Mouse (Mus musculus) midbrain, embryonic 10.5 days (tissue): ENCODE data around the gene Nppa. TPM values are rescaled to one million over a fixed set of nuclear protein-coding genes. Genes with fewer than 3 reads are reported as not detected.
"Not testable (repeated sequence)": the region's sequence is repeated elsewhere in the genome, so short reads cannot be mapped to it uniquely, and the experiment has no call there.

Source experiments
- DNase-seq: peaks from one replicate; pipeline ENCODE4 v3.0.0-alpha.2; 2017; ENCODE audit warnings: low spot score
- H3K27ac ChIP-seq: fragments of 300-500 bp; sonication (generic); replicated peaks from 2 replicates; pipeline ENCODE4 v1.5.1; 2016; ENCODE audit warnings: mild to moderate bottlenecking
- H3K27me3 ChIP-seq: fragments of 300-500 bp; sonication (generic); 2 replicates; pipeline ENCODE4 v1.6.1; 2016; ENCODE audit warnings: low read depth, mild to moderate bottlenecking; ENCODE audit not compliant: poor library complexity, severe bottlenecking
- H3K36me3 ChIP-seq: fragments of 300-500 bp; sonication (generic); 2 replicates; pipeline ENCODE4 v1.6.1; 2016; ENCODE audit warnings: mild to moderate bottlenecking, moderate library complexity
- H3K4me1 ChIP-seq: fragments of 300-500 bp; sonication (generic); 2 replicates; pipeline ENCODE4 v1.6.1; 2016
- H3K4me3 ChIP-seq: fragments of 300-500 bp; sonication (generic); 2 replicates; pipeline ENCODE4 v1.5.1; 2016; ENCODE audit warnings: mild to moderate bottlenecking, moderate library complexity
- H3K9me3 ChIP-seq: fragments of 300-500 bp; sonication (generic); replicated peaks from 2 replicates; pipeline ENCODE4 v1.6.1; 2016; ENCODE audit warnings: mild to moderate bottlenecking
- WGBS: fragments of 180-500 bp; shearing (Covaris S2); methylation state at CpG from one replicate; pipeline ENCODE4 v1.1.7; 2016; 5-methylcytosine and 5-hydroxymethylcytosine counted together
- polyA plus RNA-seq: library from polyadenylated mRNA; unstranded; fragments of >200 nt; fragmentation: Nextera tagmentation; extraction: Ambion mirVana; gene quantifications from 2 replicates; pipeline ENCODE4 v1.2.1, GENCODE M21; 2016

Gene Nppa
- polyA plus RNA-seq, 1 experiment from 2014 or later, result 0.25 TPM

- Histone ChIP-seq H3K4me3 (peak overlapping the region; percentile 87), H3K27ac (peak overlapping the region; percentile 92), H3K9me3 (no peaks in the 10 kb centered on the region), H3K4me1 (peaks cover 81% of the 10 kb centered on the region), H3K27me3 (no peaks in the 10 kb centered on the region), H3K36me3 (peaks cover 49% of the 10 kb centered on the region)
- 7% methylated on average over 16 of the region's 16 CpGs for WGBS
- DNase-seq, result no peak
Measured at GRCm38 (mm10) chr4:148041611-148042191, 41.2 kb downstream of the Nppa start.

GRCm38 (mm10) chr4:148043327-148043726 lies 42.8 kb downstream of the Nppa start:
- Histone ChIP-seq H3K4me1 (peaks cover 70% of the 10 kb centered on the region), H3K36me3 (peaks cover 58% of the 10 kb centered on the region)

GRCm38 (mm10) chr4:148044113-148044512 lies 43.6 kb downstream of the Nppa start:
- H3K36me3 ChIP-seq, result peaks cover 65% of the 10 kb centered on the region
- no peaks in the 10 kb centered on the region for H3K9me3 ChIP-seq
- H3K4me3 ChIP-seq, result no peak overlapping the region
- peaks cover 69% of the 10 kb centered on the region for H3K4me1 ChIP-seq
- no peak overlapping the region for H3K27ac ChIP-seq
- DNase-seq, result no peak
- WGBS, result 95% methylated on average over 2 of the region's 2 CpGs
- no peaks in the 10 kb centered on the region for H3K27me3 ChIP-seq

More at GRCm38 (mm10) chr4:148043327-148043726, 42.8 kb downstream of the Nppa start:
- WGBS, result 96% methylated on average over 8 of the region's 8 CpGs
- not testable (repeated sequence) for H3K27ac ChIP-seq, DNase-seq, H3K27me3 ChIP-seq, H3K9me3 ChIP-seq
- H3K4me3 ChIP-seq, result 0 out of 2 replicates have a peak overlapping the region, but pooled peaks have one; percentile 87

GRCm38 (mm10) chr4:148046450-148047031 lies 46.0 kb downstream of the Nppa start:
- Histone ChIP-seq H3K4me1 (peaks cover 45% of the 10 kb centered on the region), H3K4me3 (no peak overlapping the region), H3K36me3 (peaks cover 90% of the 10 kb centered on the region), H3K27me3 (no peaks in the 10 kb centered on the region), H3K9me3 (no peaks in the 10 kb centered on the region), H3K27ac (peak overlapping the region; percentile 43; the same call in 1 of the 2 replicates)
- no peak for DNase-seq
- WGBS, result 40% methylated on average over 4 of the region's 4 CpGs

GRCm38 (mm10) chr4:148050396-148050914 lies 49.9 kb downstream of the Nppa start:
- not testable (repeated sequence) for H3K27ac ChIP-seq, DNase-seq, H3K9me3 ChIP-seq, H3K27me3 ChIP-seq, H3K4me3 ChIP-seq
- WGBS, result 97% methylated on average over 3 of the region's 3 CpGs
- Histone ChIP-seq H3K4me1 (peaks cover 14% of the 10 kb centered on the region), H3K36me3 (peaks cover 98% of the 10 kb centered on the region)

GRCm38 (mm10) chr4:148051046-148051776 lies 50.7 kb downstream of the Nppa start:
- DNase-seq, result no peak
- Histone ChIP-seq H3K4me3 (no peak overlapping the region), H3K27ac (no peak overlapping the region), H3K36me3 (peaks cover 99% of the 10 kb centered on the region), H3K4me1 (peaks cover 6% of the 10 kb centered on the region), H3K27me3 (no peaks in the 10 kb centered on the region), H3K9me3 (no peaks in the 10 kb centered on the region)
- 94% methylated on average over 13 of the region's 13 CpGs for WGBS

Other genes with a start within 250 kb of the Nppa start
- gene Zfp984, start 190.9 kb upstream of the Nppa start, polyA plus RNA-seq, result 5.8 and 7.4 TPM in 2 replicates
- 5.3 and 5.9 TPM in 2 replicates for gene Zfp933, start 152.4 kb upstream of the Nppa start, polyA plus RNA-seq
- 73.8 and 79.9 TPM in 2 replicates for gene Miip, start 131.9 kb upstream of the Nppa start, polyA plus RNA-seq
- 16.7 TPM in 2 replicates for gene Fv1, start 131.7 kb upstream of the Nppa start, polyA plus RNA-seq
- gene Mfn2, start 96.0 kb upstream of the Nppa start, polyA plus RNA-seq, result 45.1 and 53.2 TPM in 2 replicates
- gene Plod1, start 64.0 kb upstream of the Nppa start, polyA plus RNA-seq, result 26.9 and 28.2 TPM in 2 replicates
- gene 2510039O18Rik, start 59.8 kb upstream of the Nppa start, polyA plus RNA-seq, result 11.6 and 11.7 TPM in 2 replicates
- gene Nppb, start 14.9 kb upstream of the Nppa start, polyA plus RNA-seq, result not detected in 2 replicates
- 15.6 and 20.4 TPM in 2 replicates for gene Clcn6, start 38.1 kb downstream of the Nppa start, polyA plus RNA-seq
- gene Mthfr, start 38.4 kb downstream of the Nppa start, polyA plus RNA-seq, result 25.4 and 33.3 TPM in 2 replicates
- 16.4 and 17.4 TPM in 2 replicates for gene Agtrap, start 87.3 kb downstream of the Nppa start, polyA plus RNA-seq
- gene Mad2l2, start 129.7 kb downstream of the Nppa start, polyA plus RNA-seq, result 72.6 and 85.2 TPM in 2 replicates
- 5.3 and 7.5 TPM in 2 replicates for gene Draxin, start 130.0 kb downstream of the Nppa start, polyA plus RNA-seq
- 11.4 and 13.0 TPM in 2 replicates for gene Fbxo6, start 151.4 kb downstream of the Nppa start, polyA plus RNA-seq
- gene Fbxo44, start 159.8 kb downstream of the Nppa start, polyA plus RNA-seq, result 39.6 and 58.5 TPM in 2 replicates
- 1.1 and 1.3 TPM in 2 replicates for gene Fbxo2, start 159.9 kb downstream of the Nppa start, polyA plus RNA-seq